Mouse (Mus musculus) CD4-positive, CD25-positive, alpha-beta regulatory T cell (primary cell): Measurements from ENCODE around the gene Ssbp1. TPM values are rescaled to one million over a fixed set of nuclear protein-coding genes. Genes with fewer than 3 reads are reported as not detected.

ENCODE experiments used
- polyA plus RNA-seq: library from polyadenylated mRNA; unstranded; fragments of 100-300 nt; shearing (Covaris generic); gene quantifications from one replicate; pipeline ENCODE4 v1.2.1, GENCODE M21; 2017

Ssbp1 gene
- 121 TPM for polyA plus RNA-seq

DNA sequence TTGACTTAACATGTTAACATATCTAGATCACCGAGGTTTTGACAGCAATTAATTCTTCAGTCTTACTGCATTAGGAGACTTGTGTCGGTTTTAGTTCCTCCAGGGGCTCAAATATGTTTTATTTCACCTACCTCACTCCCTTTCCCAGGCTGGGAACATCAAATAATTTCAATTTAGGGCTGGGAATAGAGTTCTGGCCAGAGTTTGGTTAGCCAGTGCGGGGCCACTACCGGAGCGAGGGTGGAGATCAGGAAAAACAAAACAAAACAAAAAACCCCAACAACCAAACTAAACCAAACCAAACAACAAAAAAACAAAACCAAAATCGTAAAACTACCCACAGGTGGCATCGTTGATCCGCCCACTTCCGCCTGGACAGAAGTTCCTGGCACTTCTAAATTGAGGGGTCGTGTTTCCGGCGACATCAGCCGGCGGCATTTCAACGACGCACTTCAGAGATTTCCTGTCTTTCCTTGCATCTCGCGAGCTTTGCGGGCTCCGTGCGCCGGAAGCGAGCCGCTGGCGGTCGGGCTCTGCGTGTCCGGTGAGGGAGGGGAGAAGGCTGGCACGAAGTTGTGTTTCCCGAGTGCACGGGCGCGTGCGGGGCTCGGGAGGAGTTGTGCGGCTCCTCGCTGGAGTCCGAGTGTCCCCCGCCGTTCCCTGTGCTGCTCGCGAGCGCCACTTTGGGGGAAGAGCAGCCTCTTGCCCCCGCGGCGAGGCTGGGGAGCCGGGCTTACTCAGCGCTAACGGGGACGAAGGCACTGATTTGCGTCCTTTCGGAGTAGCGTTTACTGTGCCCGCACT, at the start of gene Ssbp1:
Gene Ssbp1, plus strand, starts transcription at position 437 of the 804 bp plus-strand sequence.

GRCm38 (mm10) chr6:40436047-40436483, 35.1 kb upstream of the Ssbp1 start, which contains the start of gene E330009J07Rik:
Gene E330009J07Rik (minus strand): TSS chr6:40436135.

DNA sequence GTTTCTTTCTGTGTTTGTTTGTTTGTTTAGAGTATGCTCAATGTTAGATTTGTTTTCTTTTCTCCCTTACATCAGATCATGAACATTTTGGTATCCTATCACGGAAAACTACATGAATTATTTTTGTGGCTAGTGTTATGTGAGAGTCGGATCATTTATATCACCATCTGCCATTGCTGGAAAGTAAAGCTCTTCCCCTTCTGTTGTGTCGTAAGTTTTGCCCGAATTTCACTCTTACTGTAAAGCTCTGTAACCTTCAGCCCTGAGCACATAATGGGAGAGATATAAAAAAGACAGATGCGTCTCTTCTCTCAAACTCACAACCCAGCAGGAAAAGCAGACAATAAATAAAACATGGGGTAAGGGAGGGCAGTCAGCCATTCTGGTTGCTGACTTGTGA, 32.2 kb upstream of the Ssbp1 start, which contains the start of gene Wee2:
Gene Wee2, plus strand, starts transcription at position 153 of the 400 bp plus-strand sequence.

DNA sequence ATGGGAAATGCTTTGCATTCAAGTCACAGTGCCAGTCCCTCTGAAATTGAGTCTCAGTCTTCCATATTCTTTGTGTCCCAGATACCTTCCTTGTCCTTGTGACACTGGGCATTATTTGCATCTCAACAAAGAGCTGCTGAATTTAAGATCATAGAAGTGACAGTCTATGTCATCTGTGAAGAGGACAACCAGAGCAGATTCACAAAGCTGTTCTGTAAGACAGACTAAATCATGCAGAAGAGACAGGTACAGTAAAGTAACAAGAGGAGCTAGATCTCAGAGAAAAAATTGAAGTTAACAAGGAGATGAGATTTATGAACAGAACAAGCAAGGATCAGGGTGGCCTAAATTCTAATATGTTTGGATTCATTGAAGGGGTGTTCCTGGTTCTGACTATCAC, 19.8 kb downstream of the Ssbp1 start, which contains the start of gene Tas2r137:
Gene Tas2r137, plus strand, starts transcription at position 301 of the 400 bp plus-strand sequence.

GRCm38 (mm10) chr6:40493229-40493628, 22.1 kb downstream of the Ssbp1 start, which contains the start of gene Tas2r108:
Gene Tas2r108 (plus strand): TSS chr6:40493529.

GRCm38 (mm10) chr6:40519408-40519807, 48.3 kb downstream of the Ssbp1 start, which contains the start of gene Prss37:
Gene Prss37 (minus strand): TSS chr6:40519508.

Other genes starting within 250 kb of the Ssbp1 start
- gene Agk, start 146.2 kb upstream of the Ssbp1 start, polyA plus RNA-seq, result 50.9 TPM
- 20.1 TPM for gene E330009J07Rik, start 35.2 kb upstream of the Ssbp1 start, polyA plus RNA-seq
- gene Wee2, start 32.3 kb upstream of the Ssbp1 start, polyA plus RNA-seq, result not detected
- not detected for gene Tas2r137, start 19.9 kb downstream of the Ssbp1 start, polyA plus RNA-seq
- gene Tas2r108, start 22.2 kb downstream of the Ssbp1 start, polyA plus RNA-seq, result not detected
- not detected for gene Prss37, start 48.2 kb downstream of the Ssbp1 start, polyA plus RNA-seq
- not detected for gene Olfr461, start 83.7 kb downstream of the Ssbp1 start, polyA plus RNA-seq
- gene Olfr460, start 98.1 kb downstream of the Ssbp1 start, polyA plus RNA-seq, result not detected
- gene Clec5a, start 114.5 kb downstream of the Ssbp1 start, polyA plus RNA-seq, result not detected
- not detected for gene Tas2r138, start 142.0 kb downstream of the Ssbp1 start, polyA plus RNA-seq
- gene Mgam, start 157.5 kb downstream of the Ssbp1 start, polyA plus RNA-seq, result 0.10 TPM